Mouse (Mus musculus) yolk sac, embryonic 10.5 days (tissue): ENCODE results near the gene 4931428F04Rik.

ENCODE experiments used
- DNase-seq: peaks from one replicate; pipeline ENCODE4 v3.0.0-alpha.2; 2017; ENCODE audit warnings: low spot score

Gene 4931428F04Rik

GRCm38 (mm10) chr8:105288231-105288630 lies 1.4 kb downstream of the 4931428F04Rik start:
- no peak for DNase-seq

- DNase-seq = no peak
Measured at GRCm38 (mm10) chr8:105286907-105287306, 2.8 kb downstream of the 4931428F04Rik start.

- no peak for DNase-seq
Measured at GRCm38 (mm10) chr8:105285514-105285913, 4.2 kb downstream of the 4931428F04Rik start.

DNA sequence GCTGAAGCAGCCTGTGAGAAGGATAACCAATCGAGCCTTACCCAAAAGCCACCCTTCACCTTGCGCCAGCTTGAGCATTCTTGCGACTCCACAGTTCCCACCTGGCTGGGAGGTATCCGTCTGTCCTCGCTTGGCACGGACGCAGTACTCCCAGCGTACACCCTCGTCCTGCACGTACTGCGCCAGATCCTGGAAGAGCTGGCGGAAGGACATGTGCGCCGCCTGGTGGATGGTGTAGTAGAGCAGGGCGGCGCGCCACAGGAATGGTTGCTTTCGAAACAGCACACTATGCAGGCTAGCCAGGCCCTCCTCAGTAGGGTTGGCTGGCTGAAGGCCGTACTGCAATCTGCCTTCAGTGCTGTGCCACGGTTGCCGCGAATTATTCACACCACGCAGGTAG lies 6.6 kb downstream of the 4931428F04Rik start:
- peak; percentile 41 for DNase-seq

GRCm38 (mm10) chr8:105282239-105282638 lies 7.4 kb downstream of the 4931428F04Rik start:
- DNase-seq = no peak

DNA sequence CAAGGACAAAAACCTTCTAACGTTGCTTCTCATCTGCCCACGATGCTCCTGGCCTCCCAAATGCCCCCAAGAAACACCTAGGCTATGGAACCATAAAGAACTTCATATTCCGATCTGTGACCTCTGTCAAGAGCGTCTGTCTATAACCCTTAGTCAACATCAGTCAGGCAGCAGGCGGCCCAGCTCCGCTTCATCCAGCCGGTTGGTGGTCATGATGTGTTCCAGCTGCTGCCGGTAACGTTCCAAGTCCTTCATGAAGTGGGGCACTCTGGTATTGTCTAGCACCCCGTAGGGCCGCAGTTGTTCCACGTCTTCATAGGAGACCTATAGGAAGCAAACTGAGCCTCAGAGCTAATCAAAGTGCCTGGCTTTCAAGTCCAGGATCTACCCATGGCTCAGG lies 7.8 kb downstream of the 4931428F04Rik start:
- no peak for DNase-seq

- no peak for DNase-seq
Measured at GRCm38 (mm10) chr8:105280567-105280966, 9.1 kb downstream of the 4931428F04Rik start.

GRCm38 (mm10) chr8:105278911-105279334 lies 10.7 kb downstream of the 4931428F04Rik start:
- no peak for DNase-seq

- DNase-seq = peak; percentile 64
Measured at GRCm38 (mm10) chr8:105276292-105277120, 13.2 kb downstream of the 4931428F04Rik start.

- DNase-seq = no peak
Measured at GRCm38 (mm10) chr8:105275840-105276239, 13.8 kb downstream of the 4931428F04Rik start, which contains the start of gene Nol3. Nol3 (plus strand) TSS chr8:105276140.

GRCm38 (mm10) chr8:105275387-105275786 lies 14.3 kb downstream of the 4931428F04Rik start:
- no peak for DNase-seq

GRCm38 (mm10) chr8:105270916-105271186 lies 18.8 kb downstream of the 4931428F04Rik start:
- no peak for DNase-seq

DNA sequence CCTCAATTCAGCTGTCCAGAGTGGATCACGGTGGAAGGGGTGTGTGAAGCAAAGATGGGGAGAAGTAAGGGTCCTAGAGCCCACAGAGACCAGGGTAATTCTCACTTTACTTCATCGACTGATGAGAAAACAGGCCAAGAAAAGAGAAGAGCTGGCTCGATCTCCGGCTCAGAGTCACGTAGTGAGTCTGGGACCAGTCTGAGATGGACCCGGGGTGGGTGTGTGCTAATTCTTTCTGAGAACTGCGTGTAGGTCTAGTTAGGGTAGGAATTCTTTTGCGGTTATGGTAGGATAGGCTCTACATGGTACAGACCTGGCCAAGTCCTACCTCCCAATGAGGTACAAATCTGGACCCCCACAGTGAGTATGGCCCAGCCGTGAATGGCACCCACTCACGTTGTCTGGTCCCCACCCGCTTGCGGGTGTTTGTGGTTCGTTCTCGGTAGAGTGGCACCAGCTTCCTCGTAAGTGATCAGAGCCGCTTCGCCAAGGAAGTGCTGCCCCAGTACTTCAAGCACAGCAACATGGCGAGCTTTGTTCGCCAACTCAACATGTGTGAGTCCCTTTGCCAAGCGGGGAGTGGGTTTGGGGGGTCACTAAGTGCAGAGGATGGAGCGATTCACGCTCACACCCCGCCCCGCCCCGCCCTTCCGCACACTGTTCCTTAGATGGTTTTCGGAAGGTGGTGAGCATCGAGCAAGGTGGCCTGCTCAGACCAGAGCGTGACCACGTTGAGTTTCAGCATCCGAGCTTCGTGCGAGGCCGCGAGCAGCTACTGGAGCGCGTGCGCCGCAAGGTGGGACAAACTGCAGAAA lies 19.4 kb downstream of the 4931428F04Rik start:
- DNase-seq = no peak

GRCm38 (mm10) chr8:105269461-105269947 lies 20.2 kb downstream of the 4931428F04Rik start, which contains the start of gene Hsf4:
Hsf4 (plus strand) TSS chr8:105269801.
- peak; percentile 76 for DNase-seq

DNA sequence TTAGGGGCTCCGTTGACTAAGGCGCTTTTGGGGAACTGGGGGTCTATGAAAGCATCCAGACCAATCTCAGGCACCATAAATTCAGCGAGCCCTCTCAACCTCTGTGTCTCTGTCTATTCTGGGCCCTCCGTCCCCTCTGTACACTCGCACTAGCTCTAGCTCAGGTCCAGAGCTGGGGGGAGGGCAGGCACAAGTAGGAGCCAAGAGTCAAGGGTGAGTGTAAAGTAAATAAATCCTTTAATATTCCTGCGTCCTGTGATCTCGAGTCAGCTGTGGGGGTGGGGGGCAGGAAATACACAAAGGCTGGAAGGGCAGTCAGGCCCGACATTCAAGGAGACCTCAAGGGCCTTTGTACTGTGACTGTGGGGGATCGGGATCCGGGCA lies 20.6 kb downstream of the 4931428F04Rik start:
- peak; percentile 67 for DNase-seq

- DNase-seq = peak; percentile 74
Measured at GRCm38 (mm10) chr8:105268342-105269074, 21.2 kb downstream of the 4931428F04Rik start.

GRCm38 (mm10) chr8:105266775-105267174 lies 22.9 kb downstream of the 4931428F04Rik start:
- DNase-seq = no peak

- peak; percentile 36 for DNase-seq
Measured at GRCm38 (mm10) chr8:105265128-105265527, 24.5 kb downstream of the 4931428F04Rik start.

DNA sequence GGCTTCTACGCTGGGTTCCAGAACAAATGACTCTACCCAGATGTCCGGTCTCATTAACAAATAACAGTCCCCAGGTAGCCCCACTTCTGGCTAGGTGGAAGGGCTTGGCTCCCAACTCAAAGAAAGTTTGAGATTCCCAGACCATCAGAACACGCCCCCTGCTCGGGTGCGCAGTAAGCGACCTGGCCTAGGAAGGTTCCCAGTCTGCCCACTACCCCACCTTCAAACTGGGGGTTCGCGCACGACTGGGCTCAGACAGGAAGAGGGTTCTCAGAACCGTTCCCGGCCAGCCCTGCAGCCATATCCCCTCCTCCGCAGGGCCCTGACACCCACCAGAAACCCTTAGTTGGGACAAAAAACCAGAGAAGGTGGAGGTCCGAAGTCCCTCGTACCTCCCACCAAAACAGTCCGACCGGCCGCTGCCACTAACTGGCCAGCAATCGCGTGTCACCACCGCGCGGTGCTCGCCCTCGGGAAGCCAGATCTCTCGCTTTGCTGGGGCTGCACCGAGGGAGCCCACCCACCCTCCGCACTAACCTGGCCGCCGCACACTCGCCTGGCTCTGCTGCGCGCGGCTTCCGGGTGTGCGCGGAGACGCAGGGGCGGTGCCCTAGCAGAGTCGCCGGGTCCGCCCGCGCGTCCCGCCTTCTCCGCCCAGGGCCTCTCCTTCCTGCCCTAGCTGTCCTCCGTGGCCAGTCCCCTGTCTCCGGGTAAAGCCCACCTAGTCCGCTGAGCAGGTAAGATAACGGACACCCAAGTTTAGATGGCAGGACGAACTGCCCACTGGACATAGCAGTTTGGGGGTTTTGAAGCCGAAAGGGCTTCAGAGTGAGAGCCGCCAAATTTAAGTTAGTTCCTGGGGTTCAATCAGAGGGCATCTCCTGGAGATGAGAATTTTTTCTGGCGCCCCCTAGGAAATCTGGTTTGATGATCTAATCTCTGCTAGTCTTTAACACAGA lies 25.4 kb downstream of the 4931428F04Rik start, which contains the start of the genes Tradd and Fbxl8:
Gene Tradd, minus strand, starts transcription at position 586 of the 959 bp plus-strand sequence.
Gene Fbxl8, plus strand, starts transcription at position 625 of the 959 bp plus-strand sequence.
- peak; percentile 84 for DNase-seq

DNA sequence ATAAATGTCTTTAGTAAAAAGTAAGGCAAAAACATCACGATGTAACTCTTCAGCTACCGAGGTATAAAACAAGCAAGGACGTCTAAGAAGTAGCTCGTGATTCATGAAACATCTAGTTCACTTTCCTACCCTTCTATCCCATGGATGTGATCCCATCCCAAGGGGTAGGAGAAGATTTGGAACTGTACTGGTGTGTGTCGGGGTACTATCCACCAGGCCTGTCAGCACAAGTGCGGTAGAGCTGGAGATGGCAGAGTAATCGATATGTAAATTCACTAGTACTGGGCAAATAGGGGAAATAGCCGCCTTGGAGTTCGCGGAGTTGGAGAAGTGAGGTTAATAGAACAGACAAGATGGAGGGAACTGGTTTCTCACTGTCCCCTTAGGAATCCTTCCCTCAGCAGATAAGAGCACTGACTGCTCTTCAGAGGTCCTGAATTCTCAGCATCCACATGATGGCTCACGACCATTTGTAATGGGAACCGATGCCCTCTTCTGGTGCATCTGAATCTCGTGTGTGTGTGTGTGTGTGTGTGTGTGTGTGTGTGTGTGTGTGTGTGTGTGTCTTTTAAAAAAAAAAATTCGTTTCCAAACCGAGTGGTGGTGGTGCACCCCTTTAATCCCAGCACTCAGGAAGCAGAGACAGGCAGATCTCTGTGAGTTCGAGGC lies 26.3 kb downstream of the 4931428F04Rik start:
- DNase-seq = no peak
